Mouse (Mus musculus) kidney, adult 2 months (tissue): ENCODE measurements at regions not wholly inside any gene's neighbourhood (a gene's known extent, or its start where the extent isn't known, plus 50 kb on each side); places are given as distances from the start of the nearest gene placed in this dataset.

Source experiments
- CTCF ChIP-seq: fragments of 200-500 bp; conservative IDR thresholded peaks from 2 replicates; pipeline ENCODE4 v1.5.1; 2011; ENCODE audit warnings: low read depth, mild to moderate bottlenecking, control low read depth, low read length, moderate library complexity, mixed read lengths; ENCODE audit not compliant: insufficient read depth, insufficient read length
- POLR2A ChIP-seq: fragments of 200-500 bp; IDR thresholded peaks from one replicate; pipeline ENCODE4 v1.6.1; 2011; ENCODE audit warnings: low read depth, low read length, control low read depth

DNA sequence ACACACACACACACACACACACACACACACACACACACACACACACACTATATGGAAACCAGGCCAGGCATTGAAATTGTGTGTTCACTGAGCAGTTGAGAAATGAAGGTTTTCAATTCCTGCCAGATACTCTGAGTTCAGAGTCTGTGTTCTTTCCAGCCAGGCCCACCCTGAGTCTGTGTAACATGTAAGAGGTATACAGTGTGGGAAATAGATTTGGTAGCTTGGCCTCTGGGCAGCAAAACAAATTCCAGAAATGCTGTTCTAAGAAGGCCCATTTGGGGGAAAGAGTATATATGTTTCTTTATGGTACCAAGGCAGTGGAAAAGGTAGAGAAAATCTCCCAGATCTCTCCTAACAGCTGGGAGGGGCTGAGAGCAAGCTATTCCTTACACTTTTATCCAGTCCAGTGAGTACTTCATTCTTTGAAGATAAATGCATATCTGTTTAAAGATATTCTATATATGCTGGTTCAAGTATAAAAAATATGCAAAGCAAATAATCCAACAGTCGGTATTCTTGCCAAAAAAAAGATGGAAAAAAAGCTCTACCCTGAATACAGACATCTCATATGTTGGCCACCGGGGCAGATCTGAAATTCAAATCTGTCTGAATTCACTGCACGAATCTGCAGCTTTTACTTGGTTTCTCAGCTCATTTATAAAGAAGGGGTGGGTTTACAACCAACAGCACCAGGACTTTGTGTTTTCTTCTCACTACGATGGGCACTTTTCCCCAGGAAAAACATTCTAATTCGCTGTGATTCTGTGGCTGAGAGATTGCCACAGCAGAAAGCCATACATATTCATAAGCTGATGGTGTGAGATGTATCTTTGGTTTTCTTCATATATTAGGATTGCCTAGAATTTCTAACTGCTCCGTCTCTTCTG is 252.3 kb downstream of the Ccdc91 start:
- TF ChIP-seq CTCF = no peak
- TF ChIP-seq POLR2A = no peak
